Mouse (Mus musculus): ENCODE measurements at regions not wholly inside any gene's neighbourhood (a gene's known extent, or its start where the extent isn't known, plus 50 kb on each side); places are given as distances from the start of the nearest gene placed in this dataset.

DNA sequence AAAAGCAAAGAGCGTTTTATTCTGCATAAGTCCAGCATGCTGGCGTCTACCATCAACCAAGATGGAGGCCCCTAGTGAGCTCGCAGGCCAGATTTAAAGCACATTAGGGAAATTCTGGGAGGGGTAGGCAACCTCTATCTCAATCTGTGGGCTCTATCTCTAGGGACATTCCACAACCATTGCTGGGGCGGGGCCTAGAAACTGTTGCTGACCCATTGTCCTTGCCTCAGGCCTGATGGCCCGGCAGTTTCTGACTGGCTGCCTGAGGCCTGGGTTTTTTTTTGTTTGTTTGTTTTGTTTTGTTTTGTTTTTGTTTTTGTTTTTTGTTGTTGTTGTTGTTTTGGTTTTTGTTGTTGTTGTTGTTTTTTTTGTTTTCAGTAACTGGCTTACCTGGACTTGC lies 81.4 kb downstream of the Gm10260 start:
- Histone ChIP-seq H3K27me3 (no peaks in the 10 kb centered on the region), H3K4me3 (replicated peaks) (no peak overlapping the region), H3K9ac (replicated peaks) (no peak overlapping the region), H3K27ac (no peak overlapping the region), H3K4me1 (replicated peaks) (peaks cover 19% of the 10 kb centered on the region), H3K9me3 (no peaks in the 10 kb centered on the region), H3K4me2 (no peak overlapping the region), H3K36me3 (no peaks in the 10 kb centered on the region)
- 90% methylated on average over 5 of the region's 5 CpGs for WGBS
- no peak for ATAC-seq (ENCODE audit: insufficient number of reproducible peaks, insufficient read depth, low FRiP score, low TSS enrichment, low read depth)

DNA sequence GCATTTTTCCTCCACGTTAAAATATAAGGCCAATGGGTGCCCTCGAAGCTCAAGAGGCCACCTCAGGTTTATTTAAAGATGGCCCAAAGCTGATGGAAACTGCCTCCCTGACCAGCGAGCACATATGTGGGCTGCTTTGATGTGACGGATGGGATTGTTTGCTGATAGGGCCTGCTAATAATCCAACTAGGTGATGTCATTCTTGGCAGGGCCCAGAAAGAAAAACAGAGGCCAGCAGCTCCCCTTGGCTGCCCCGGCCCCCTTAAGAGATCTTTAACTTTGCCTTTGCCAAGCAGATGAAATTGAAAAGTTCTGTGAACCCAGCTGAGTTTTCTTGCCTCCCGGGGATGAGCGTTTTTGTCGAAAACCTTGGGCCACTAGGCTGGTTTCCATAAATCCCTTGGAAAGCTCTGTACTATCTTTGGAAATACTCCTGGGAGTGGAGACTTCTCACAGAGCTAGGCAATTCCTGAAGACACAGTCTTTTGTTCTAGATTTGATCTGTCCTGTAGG lies 83.8 kb downstream of the Gm10260 start:
- no peak overlapping the region for H3K4me3 ChIP-seq (replicated peaks)
- no peaks in the 10 kb centered on the region for H3K36me3 ChIP-seq
- H3K4me2 ChIP-seq: no peak overlapping the region
- 0 out of 2 replicates have a peak, but pooled peaks cover 3% of the 10 kb centered on the region for H3K27me3 ChIP-seq
- no peaks in the 10 kb centered on the region for H3K9me3 ChIP-seq
- H3K4me1 ChIP-seq (replicated peaks): peaks cover 12% of the 10 kb centered on the region
- no peak for ATAC-seq (ENCODE audit: insufficient number of reproducible peaks, insufficient read depth, low FRiP score, low TSS enrichment, low read depth)
- WGBS: 59% methylated on average over 8 of the region's 8 CpGs
- no peak overlapping the region for H3K27ac ChIP-seq
- no peak overlapping the region for H3K9ac ChIP-seq (replicated peaks)

DNA sequence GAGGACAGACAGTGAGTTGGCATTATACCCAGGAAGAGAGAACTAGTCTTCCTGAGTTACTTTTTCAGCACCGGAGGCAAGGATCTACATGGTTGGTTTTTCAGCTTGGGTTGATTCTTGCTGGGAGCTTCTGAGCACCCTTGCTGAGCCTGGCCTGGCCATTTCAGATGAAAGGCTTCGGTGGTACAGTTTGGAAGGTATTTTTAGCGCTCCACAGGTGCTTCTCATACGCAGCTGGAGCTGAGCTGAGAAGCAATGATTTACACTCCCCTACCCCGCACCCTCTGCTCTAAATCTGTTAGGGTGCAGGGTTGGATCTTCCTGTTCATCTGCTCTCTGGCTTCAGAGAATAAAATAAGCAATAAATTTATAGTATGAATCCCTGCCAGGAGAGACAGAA lies 87.3 kb downstream of the Gm10260 start:
- 0 out of 2 replicates have a peak, but pooled peaks cover 3% of the 10 kb centered on the region for H3K27me3 ChIP-seq
- no peak overlapping the region for H3K4me2 ChIP-seq
- H3K27ac ChIP-seq: no peak overlapping the region
- H3K36me3 ChIP-seq: no peaks in the 10 kb centered on the region
- peaks cover 20% of the 10 kb centered on the region for H3K4me1 ChIP-seq (replicated peaks)
- no peak for ATAC-seq (ENCODE audit: insufficient number of reproducible peaks, insufficient read depth, low FRiP score, low TSS enrichment, low read depth)
- 73% methylated on average over 5 of the region's 5 CpGs for WGBS
- H3K9me3 ChIP-seq: no peaks in the 10 kb centered on the region
- H3K4me3 ChIP-seq (replicated peaks): no peak overlapping the region
- no peak overlapping the region for H3K9ac ChIP-seq (replicated peaks)

GRCm38 (mm10) chr13:97672038-97672675 lies 88.3 kb downstream of the Gm10260 start:
- Histone ChIP-seq H3K9me3 (no peaks in the 10 kb centered on the region), H3K4me3 (replicated peaks) (no peak overlapping the region), H3K27me3 (0 out of 2 replicates have a peak, but pooled peaks cover 3% of the 10 kb centered on the region), H3K36me3 (no peaks in the 10 kb centered on the region), H3K9ac (replicated peaks) (no peak overlapping the region), H3K27ac (no peak overlapping the region), H3K4me1 (replicated peaks) (peaks cover 20% of the 10 kb centered on the region), H3K4me2 (no peak overlapping the region)
- no peak for ATAC-seq (ENCODE audit: insufficient number of reproducible peaks, insufficient read depth, low FRiP score, low TSS enrichment, low read depth)
- 81% methylated on average over 7 of the region's 7 CpGs for WGBS

- Histone ChIP-seq H3K36me3 (no peaks in the 10 kb centered on the region), H3K4me2 (no peak overlapping the region), H3K27me3 (0 out of 2 replicates have a peak, but pooled peaks cover 3% of the 10 kb centered on the region), H3K27ac (no peak overlapping the region), H3K9me3 (no peaks in the 10 kb centered on the region), H3K4me3 (replicated peaks) (no peak overlapping the region), H3K4me1 (replicated peaks) (peaks cover 19% of the 10 kb centered on the region), H3K9ac (replicated peaks) (no peak overlapping the region)
- no peak for ATAC-seq (ENCODE audit: insufficient number of reproducible peaks, insufficient read depth, low FRiP score, low TSS enrichment, low read depth)
- 69% methylated on average over 8 of the region's 8 CpGs for WGBS
These were observed 91.1 kb downstream of the Gm10260 start for GRCm38 (mm10) chr13:97669366-97669765.

DNA sequence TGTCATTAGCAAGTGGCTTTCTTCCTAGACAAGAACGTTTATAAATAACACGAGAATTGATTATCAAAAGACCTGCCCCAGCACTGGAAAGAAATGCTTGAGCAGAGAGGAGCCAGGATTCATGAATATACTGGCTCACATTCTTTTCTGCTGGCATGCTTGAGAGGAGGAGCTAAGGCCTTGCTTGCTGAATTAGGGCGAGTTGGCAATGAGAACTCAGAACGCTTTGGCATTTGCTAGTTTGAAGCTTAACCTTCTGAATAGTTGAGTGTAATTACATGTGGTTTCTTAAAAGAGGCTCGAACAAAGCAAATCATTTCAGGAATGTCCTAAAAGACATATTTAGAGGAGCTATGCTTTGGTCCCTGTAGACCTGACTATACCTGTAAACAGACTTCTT lies 91.5 kb downstream of the Gm10260 start:
- no peak overlapping the region for H3K4me2 ChIP-seq
- ATAC-seq (ENCODE audit: insufficient number of reproducible peaks, insufficient read depth, low FRiP score, low TSS enrichment, low read depth): no peak
- H3K36me3 ChIP-seq: no peaks in the 10 kb centered on the region
- H3K4me3 ChIP-seq (replicated peaks): no peak overlapping the region
- 0 out of 2 replicates have a peak overlapping the region, but pooled peaks have one; percentile 19 for H3K27ac ChIP-seq
- 0 out of 2 replicates have a peak, but pooled peaks cover 3% of the 10 kb centered on the region for H3K27me3 ChIP-seq
- WGBS: 59% methylated on average over 5 of the region's 5 CpGs
- no peak overlapping the region for H3K9ac ChIP-seq (replicated peaks)
- H3K9me3 ChIP-seq: no peaks in the 10 kb centered on the region
- peaks cover 19% of the 10 kb centered on the region for H3K4me1 ChIP-seq (replicated peaks)

DNA sequence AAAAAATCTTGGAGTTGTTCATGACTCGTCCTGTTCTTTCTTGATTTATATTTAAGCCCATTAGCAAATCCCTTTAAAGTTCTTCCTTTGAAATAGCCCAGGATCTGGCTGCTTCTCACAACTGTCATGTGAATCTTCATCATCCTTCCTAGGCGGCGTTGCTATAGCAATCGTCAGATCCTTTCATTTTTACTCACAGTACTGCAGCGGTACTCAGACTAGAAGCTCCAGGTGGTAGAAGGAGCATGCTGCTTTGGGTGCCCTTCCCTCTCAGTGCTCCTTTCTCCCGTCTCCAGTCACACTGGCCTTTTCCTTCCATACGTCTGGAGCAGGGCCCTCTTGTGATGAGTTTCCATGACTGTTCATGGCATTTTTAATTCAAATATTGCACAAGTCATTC lies 93.1 kb downstream of the Gm10260 start:
- Histone ChIP-seq H3K27ac (no peak overlapping the region), H3K9ac (replicated peaks) (no peak overlapping the region), H3K4me2 (no peak overlapping the region), H3K9me3 (no peaks in the 10 kb centered on the region), H3K27me3 (no peaks in the 10 kb centered on the region), H3K4me3 (replicated peaks) (no peak overlapping the region), H3K4me1 (replicated peaks) (peaks cover 29% of the 10 kb centered on the region), H3K36me3 (no peaks in the 10 kb centered on the region)
- 83% methylated on average over 7 of the region's 7 CpGs for WGBS
- ATAC-seq (ENCODE audit: insufficient number of reproducible peaks, insufficient read depth, low FRiP score, low TSS enrichment, low read depth): no peak

DNA sequence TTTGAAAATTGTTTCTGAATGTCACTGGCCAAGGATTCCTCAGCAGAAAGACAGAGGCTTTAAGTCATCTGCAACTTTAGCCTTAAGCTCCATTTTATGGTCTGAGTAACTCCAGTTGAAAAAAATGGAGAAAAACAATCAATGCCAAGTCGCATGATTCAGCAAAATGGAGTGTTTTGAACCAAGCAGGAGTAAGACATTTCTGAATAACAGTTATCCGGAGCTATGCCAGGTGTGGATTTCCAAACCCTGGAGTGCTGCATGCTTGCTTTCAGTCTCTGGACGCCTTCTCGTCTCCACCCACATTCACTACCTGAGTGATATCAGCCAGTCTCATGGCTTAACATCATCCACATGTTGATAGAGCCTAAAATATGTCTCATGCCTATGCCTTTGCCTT lies 93.7 kb downstream of the Gm10260 start:
- Histone ChIP-seq H3K9ac (replicated peaks) (no peak overlapping the region), H3K4me3 (replicated peaks) (no peak overlapping the region), H3K36me3 (no peaks in the 10 kb centered on the region), H3K9me3 (no peaks in the 10 kb centered on the region), H3K4me2 (no peak overlapping the region), H3K27me3 (no peaks in the 10 kb centered on the region), H3K4me1 (replicated peaks) (peaks cover 27% of the 10 kb centered on the region), H3K27ac (no peak overlapping the region)
- WGBS: 88% methylated on average over 4 of the region's 4 CpGs
- ATAC-seq (ENCODE audit: insufficient number of reproducible peaks, insufficient read depth, low FRiP score, low TSS enrichment, low read depth): no peak

- Histone ChIP-seq H3K9ac (replicated peaks) (no peak overlapping the region), H3K27me3 (no peaks in the 10 kb centered on the region), H3K4me1 (replicated peaks) (peaks cover 27% of the 10 kb centered on the region), H3K36me3 (no peaks in the 10 kb centered on the region), H3K27ac (no peak overlapping the region), H3K9me3 (no peaks in the 10 kb centered on the region), H3K4me3 (replicated peaks) (no peak overlapping the region), H3K4me2 (no peak overlapping the region)
- 91% methylated on average over 1 of the region's 1 CpGs for WGBS
- ATAC-seq (ENCODE audit: insufficient number of reproducible peaks, insufficient read depth, low FRiP score, low TSS enrichment, low read depth): no peak
These were observed 95.2 kb downstream of the Gm10260 start for GRCm38 (mm10) chr13:97665226-97665625.

DNA sequence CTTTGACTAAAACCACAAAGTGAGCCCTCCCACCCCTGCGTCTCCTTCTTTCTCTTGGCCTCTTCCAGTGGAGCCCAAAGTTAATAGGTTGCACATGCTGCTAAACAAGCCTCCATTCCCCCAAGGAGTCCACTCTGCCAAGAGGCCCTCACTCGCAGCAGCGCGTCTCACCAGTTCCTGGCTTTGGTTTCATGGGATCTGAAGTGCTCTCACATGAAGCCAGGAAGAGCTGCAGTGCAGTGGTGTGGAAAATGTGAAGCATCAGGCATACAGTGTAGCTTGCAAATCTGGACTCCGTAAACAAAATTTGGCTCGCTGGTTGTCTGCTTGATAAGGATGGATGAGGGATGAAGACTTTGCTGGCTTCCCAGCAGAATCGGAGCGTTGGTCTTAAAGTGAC lies 97.7 kb downstream of the Gm10260 start:
- Histone ChIP-seq H3K4me2 (no peak overlapping the region; the same call in 1 of the 2 replicates), H3K4me3 (replicated peaks) (no peak overlapping the region), H3K9me3 (no peaks in the 10 kb centered on the region), H3K27me3 (no peaks in the 10 kb centered on the region), H3K9ac (replicated peaks) (no peak overlapping the region), H3K36me3 (no peaks in the 10 kb centered on the region), H3K4me1 (replicated peaks) (peaks cover 15% of the 10 kb centered on the region), H3K27ac (no peak overlapping the region)
- WGBS: 41% methylated on average over 8 of the region's 8 CpGs
- ATAC-seq (ENCODE audit: insufficient number of reproducible peaks, insufficient read depth, low FRiP score, low TSS enrichment, low read depth): no peak

GRCm38 (mm10) chr13:97656618-97657017 lies 103.8 kb downstream of the Gm10260 start:
- H3K27me3 ChIP-seq: no peaks in the 10 kb centered on the region
- no peak for ATAC-seq (ENCODE audit: insufficient number of reproducible peaks, insufficient read depth, low FRiP score, low TSS enrichment, low read depth)
- H3K9ac ChIP-seq (replicated peaks): no peak overlapping the region
- H3K4me3 ChIP-seq (replicated peaks): no peak overlapping the region
- no peak overlapping the region for H3K27ac ChIP-seq
- H3K36me3 ChIP-seq: no peaks in the 10 kb centered on the region
- H3K4me2 ChIP-seq: no peak overlapping the region
- H3K4me1 ChIP-seq (replicated peaks): no peaks in the 10 kb centered on the region; the same call in 1 of the 2 replicates
- H3K9me3 ChIP-seq: no peaks in the 10 kb centered on the region
- WGBS: 91% methylated on average over 2 of the region's 2 CpGs

GRCm38 (mm10) chr13:97652279-97652678 lies 108.2 kb downstream of the Gm10260 start:
- Histone ChIP-seq H3K4me1 (replicated peaks) (peaks cover 3% of the 10 kb centered on the region), H3K9ac (replicated peaks) (no peak overlapping the region), H3K4me2 (no peak overlapping the region), H3K36me3 (no peaks in the 10 kb centered on the region), H3K9me3 (no peaks in the 10 kb centered on the region; the same call in 1 of the 2 replicates), H3K4me3 (replicated peaks) (no peak overlapping the region), H3K27me3 (no peaks in the 10 kb centered on the region), H3K27ac (no peak overlapping the region)
- WGBS: 87% methylated on average over 9 of the region's 9 CpGs
- no peak for ATAC-seq (ENCODE audit: insufficient number of reproducible peaks, insufficient read depth, low FRiP score, low TSS enrichment, low read depth)

All from limb, embryonic 12.5 days (tissue).